Mouse (Mus musculus): ENCODE data around the gene Rbfox3.

GRCm38 (mm10) chr11:118570164-118570563 lies 341.2 kb downstream of the Rbfox3 start:
- no peak for TF ChIP-seq GATA1 (IDR thresholded peaks at IDR 0.05; ENCODE audit: borderline replicate concordance, low read length)
- TF ChIP-seq FLI1 (IDR thresholded peaks at IDR 0.05; ENCODE audit: low read length): no peak
